Mouse (Mus musculus) lung, postnatal 0 days (tissue): ENCODE data around the gene Zfp266. TPM values are rescaled to one million over a fixed set of nuclear protein-coding genes. Genes with fewer than 3 reads are reported as not detected.

Experiments used
- ATAC-seq: fragments of 200-750 bp; cut with Nextera tagmentation; 2 replicates; pipeline ENCODE4 v1.8.0; 2017; ENCODE audit warnings: moderate library complexity
- DNase-seq: peaks from one replicate; pipeline ENCODE4 v3.0.0-alpha.2; 2016; ENCODE audit warnings: low spot score
- H3K27ac ChIP-seq: fragments of 300-500 bp; sonication (generic); 2 replicates; pipeline ENCODE4 v1.5.1; 2014; ENCODE audit warnings: antibody characterized with exemption, mild to moderate bottlenecking, low read length, mixed read lengths
- H3K27me3 ChIP-seq: fragments of 300-500 bp; sonication (generic); replicated peaks from 2 replicates; pipeline ENCODE4 v1.6.1; 2014; ENCODE audit warnings: low read length, mixed read lengths; ENCODE audit not compliant: insufficient read depth
- H3K36me3 ChIP-seq: fragments of 300-500 bp; sonication (generic); 2 replicates; pipeline ENCODE4 v1.6.1; 2014; ENCODE audit warnings: low read length, mixed read lengths; ENCODE audit not compliant: insufficient read depth
- H3K4me1 ChIP-seq: fragments of 300-500 bp; sonication (generic); 2 replicates; pipeline ENCODE4 v1.6.1; 2014; ENCODE audit warnings: antibody characterized with exemption, low read depth, low read length, mixed read lengths; ENCODE audit not compliant: insufficient read depth
- H3K4me2 ChIP-seq: fragments of 300-500 bp; sonication (generic); replicated peaks from 2 replicates; pipeline ENCODE4 v1.6.1; 2014; ENCODE audit warnings: low read depth, mild to moderate bottlenecking, low read length, moderate library complexity, mixed read lengths
- H3K4me3 ChIP-seq: fragments of 300-500 bp; sonication (generic); 2 replicates; pipeline ENCODE4 v1.5.1; 2014; ENCODE audit warnings: low read depth, low read length
- H3K9ac ChIP-seq: fragments of 300-500 bp; sonication (generic); replicated peaks from 2 replicates; pipeline ENCODE4 v1.6.1; 2014; ENCODE audit warnings: low read depth, mild to moderate bottlenecking
- H3K9me3 ChIP-seq: fragments of 300-500 bp; sonication (generic); 2 replicates; pipeline ENCODE4 v1.6.1; 2016; ENCODE audit warnings: low read length, mixed read lengths
- CTCF ChIP-seq: IDR thresholded peaks from 2 replicates; pipeline ENCODE4 v1.5.1; 2016; ENCODE audit warnings: antibody characterized with exemption, mild to moderate bottlenecking
- EP300 ChIP-seq: IDR thresholded peaks from 2 replicates; pipeline ENCODE4 v1.6.1; 2016; ENCODE audit warnings: antibody characterized with exemption, mild to moderate bottlenecking, control low read depth
- WGBS: fragments of 180-500 bp; shearing (Covaris S2); extraction: QIAGEN DNeasy Blood & Tissue Kit; methylation state at CpG from one replicate; pipeline ENCODE4 v1.1.7; 2014; 5-methylcytosine and 5-hydroxymethylcytosine counted together
- polyA plus RNA-seq: library from polyadenylated mRNA; unstranded; fragments of >200 nt; fragmentation: Nextera tagmentation; extraction: Ambion mirVana; gene quantifications from 2 replicates; pipeline ENCODE4 v1.2.1, GENCODE M21; 2015

Zfp266 gene
- polyA plus RNA-seq, 1 experiment from 2014 or later, result 63.8 TPM

GRCm38 (mm10) chr9:20544070-20544821 lies 23.0 kb upstream of the Zfp266 start:
- Histone ChIP-seq H3K36me3 (no peaks in the 10 kb centered on the region), H3K4me1 (no peaks in the 10 kb centered on the region), H3K27ac (peak overlapping the region; percentile 90), H3K4me3 (peak overlapping the region; percentile 38), H3K27me3 (no peaks in the 10 kb centered on the region), H3K4me2 (peak overlapping the region; percentile 57), H3K9me3 (no peaks in the 10 kb centered on the region), H3K9ac (peak overlapping the region; percentile 35)
- WGBS, result 4% methylated on average over 41 of the region's 43 CpGs
- peak; percentile 96 for DNase-seq
- TF ChIP-seq EP300, result no peak; the same call in 1 of the 2 replicates
- peak; percentile 33; the same call in 1 of the 2 replicates for TF ChIP-seq CTCF
- ATAC-seq, result peak; percentile 96

- H3K4me3 ChIP-seq, result no peak overlapping the region
- H3K4me2 ChIP-seq, result no peak overlapping the region
- no peaks in the 10 kb centered on the region for H3K36me3 ChIP-seq
- WGBS, result 21% methylated on average over 6 of the region's 6 CpGs
- ATAC-seq, result no peak
- H3K9me3 ChIP-seq, result no peaks in the 10 kb centered on the region
- no peak for TF ChIP-seq CTCF
- H3K27ac ChIP-seq, result peak overlapping the region; percentile 90
- H3K4me1 ChIP-seq, result no peaks in the 10 kb centered on the region
- H3K27me3 ChIP-seq, result no peaks in the 10 kb centered on the region
- no peak overlapping the region for H3K9ac ChIP-seq
- no peak for DNase-seq
These were observed 22.3 kb upstream of the Zfp266 start for GRCm38 (mm10) chr9:20543496-20543895.

DNA sequence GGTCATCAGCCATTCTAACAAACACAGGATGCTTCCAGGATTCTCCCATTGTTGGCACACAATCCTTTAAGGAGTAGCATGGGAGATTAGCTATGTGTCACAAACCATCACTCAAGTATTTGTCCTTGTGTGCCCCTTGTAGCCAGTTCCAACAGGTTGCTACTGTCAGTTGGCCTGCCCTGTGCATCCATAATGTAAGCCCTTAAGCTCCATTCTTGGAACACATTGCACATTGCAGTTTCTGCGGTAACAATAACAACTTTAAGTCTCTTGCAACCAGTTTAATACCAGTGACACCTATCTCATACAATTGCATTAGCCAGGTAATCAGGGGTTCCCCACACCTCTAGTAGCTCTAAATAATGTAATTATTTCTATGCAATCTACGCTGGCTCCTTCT lies 15.4 kb upstream of the Zfp266 start:
- Histone ChIP-seq H3K36me3 (no peaks in the 10 kb centered on the region), H3K27ac (no peak overlapping the region), H3K4me3 (no peak overlapping the region), H3K9ac (no peak overlapping the region), H3K9me3 (no peaks in the 10 kb centered on the region), H3K4me2 (no peak overlapping the region), H3K27me3 (no peaks in the 10 kb centered on the region), H3K4me1 (no peaks in the 10 kb centered on the region)
- DNase-seq, result no peak
- WGBS, result 81% methylated on average over 2 of the region's 2 CpGs
- no peak for TF ChIP-seq EP300
- TF ChIP-seq CTCF, result no peak
- ATAC-seq, result no peak

DNA sequence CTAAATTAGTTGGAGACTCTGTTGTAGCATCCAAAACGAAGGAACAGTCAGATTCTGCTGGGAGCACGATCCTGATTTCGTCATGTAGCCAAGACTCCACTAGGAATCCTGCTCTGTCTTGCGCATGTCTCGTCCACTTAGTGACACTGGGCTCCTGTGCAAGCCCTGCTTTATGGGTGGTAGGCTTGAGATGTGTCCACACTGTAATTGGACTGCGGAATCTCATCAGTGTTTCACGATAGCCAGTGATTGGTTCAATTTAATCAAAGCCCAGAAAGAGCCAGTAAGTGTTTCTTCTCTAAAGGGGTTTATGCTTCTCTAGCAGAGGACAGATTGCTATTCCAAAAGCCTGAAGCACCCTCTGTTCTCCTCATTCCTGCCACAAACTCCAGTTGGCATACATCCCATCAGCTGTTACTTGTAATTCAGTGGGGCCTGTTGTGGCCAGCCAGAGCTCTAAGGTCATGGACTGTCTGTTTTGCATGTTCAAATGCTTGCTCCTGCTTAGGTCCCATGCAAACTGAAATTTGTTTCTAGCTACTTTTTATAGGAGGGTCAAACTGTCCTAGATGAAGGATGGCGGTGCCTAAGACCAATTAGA lies 13.2 kb upstream of the Zfp266 start:
- TF ChIP-seq CTCF (no peak), EP300 (no peak)
- 73% methylated on average over 8 of the region's 8 CpGs for WGBS
- Histone ChIP-seq H3K9me3 (no peaks in the 10 kb centered on the region), H3K4me1 (no peaks in the 10 kb centered on the region), H3K9ac (no peak overlapping the region), H3K27ac (no peak overlapping the region), H3K4me2 (no peak overlapping the region), H3K27me3 (no peaks in the 10 kb centered on the region), H3K4me3 (no peak overlapping the region), H3K36me3 (no peaks in the 10 kb centered on the region)
- ATAC-seq, result no peak
- DNase-seq, result no peak

DNA sequence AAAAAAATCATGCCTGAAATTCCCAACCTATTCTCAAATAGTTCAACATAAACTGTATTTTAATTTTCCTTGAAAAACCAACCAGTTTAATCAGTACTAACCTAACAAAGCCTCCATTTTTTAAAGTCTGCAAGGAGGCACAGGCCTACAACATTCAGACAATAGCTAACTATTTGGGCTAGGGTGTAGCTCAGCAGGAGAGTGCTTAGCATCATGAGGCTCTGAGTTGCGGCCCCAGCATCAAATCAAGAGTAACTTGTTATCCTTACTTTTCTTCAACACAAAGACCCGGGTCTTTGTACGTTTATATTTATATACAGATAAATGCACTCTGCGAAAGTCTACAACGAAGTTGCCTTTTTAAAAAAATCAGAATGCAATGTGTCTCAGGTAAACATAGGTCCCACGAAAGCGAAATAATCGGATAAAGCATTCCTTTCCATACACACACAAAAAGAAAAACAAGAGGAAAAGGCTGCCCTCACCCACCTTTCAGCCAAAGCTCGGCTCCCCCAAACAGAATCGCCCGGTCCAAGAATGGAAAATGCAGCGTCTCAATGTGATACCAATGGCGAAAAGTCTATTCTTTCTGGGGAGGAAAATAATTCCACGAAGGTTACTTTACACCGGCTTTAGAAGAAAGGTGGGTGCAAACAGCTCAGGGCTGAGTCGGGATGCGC lies 546 bp downstream of the Zfp266 start:
- Histone ChIP-seq H3K9me3 (no peaks in the 10 kb centered on the region), H3K4me3 (peak overlapping the region; percentile 87), H3K4me1 (peaks cover 13% of the 10 kb centered on the region; the same call in 1 of the 2 replicates), H3K36me3 (0 out of 2 replicates have a peak, but pooled peaks cover 4% of the 10 kb centered on the region), H3K27ac (peak overlapping the region; percentile 91), H3K27me3 (no peaks in the 10 kb centered on the region), H3K4me2 (peak overlapping the region; percentile 73), H3K9ac (peak overlapping the region; percentile 95)
- TF ChIP-seq CTCF (no peak), EP300 (0 out of 2 replicates have a peak, but pooled peaks have one; percentile 10)
- ATAC-seq, result no peak
- peak; percentile 39 for DNase-seq
- 0% methylated on average over 17 of the region's 17 CpGs for whole genome bisulfite sequencing

DNA sequence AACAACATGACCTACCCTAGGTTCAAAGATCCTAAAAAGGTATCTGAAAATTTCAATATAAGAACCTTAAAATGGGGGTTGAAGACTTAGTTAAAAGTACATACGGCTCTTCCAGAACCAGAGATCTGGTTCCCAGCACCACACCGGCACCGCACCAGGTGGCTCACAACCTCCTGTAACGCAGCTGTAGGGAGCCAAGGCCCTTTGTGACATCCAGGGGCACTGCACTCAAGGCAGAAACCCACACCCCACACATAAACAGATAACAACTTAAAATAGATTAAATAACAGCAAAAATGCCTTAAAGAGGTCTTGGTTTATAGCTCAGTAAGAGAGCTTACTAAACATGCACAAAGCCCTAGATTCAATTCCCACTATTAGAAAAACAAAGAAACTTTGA lies 1.3 kb downstream of the Zfp266 start:
- H3K27ac ChIP-seq, result no peak overlapping the region
- TF ChIP-seq CTCF (no peak), EP300 (no peak)
- WGBS, result 9% methylated on average over 4 of the region's 4 CpGs
- peak overlapping the region; percentile 54 for H3K4me2 ChIP-seq
- no peaks in the 10 kb centered on the region for H3K9me3 ChIP-seq
- H3K36me3 ChIP-seq, result 0 out of 2 replicates have a peak, but pooled peaks cover 5% of the 10 kb centered on the region
- DNase-seq (no peak), ATAC-seq (no peak)
- peak overlapping the region; percentile 87 for H3K4me3 ChIP-seq
- H3K9ac ChIP-seq, result peak overlapping the region; percentile 35; the same call in 1 of the 2 replicates
- no peaks in the 10 kb centered on the region for H3K27me3 ChIP-seq
- peaks cover 13% of the 10 kb centered on the region; the same call in 1 of the 2 replicates for H3K4me1 ChIP-seq
